Comparison of ENCODE assay signal across 10 mouse cellular contexts in the genomic region with DNA sequence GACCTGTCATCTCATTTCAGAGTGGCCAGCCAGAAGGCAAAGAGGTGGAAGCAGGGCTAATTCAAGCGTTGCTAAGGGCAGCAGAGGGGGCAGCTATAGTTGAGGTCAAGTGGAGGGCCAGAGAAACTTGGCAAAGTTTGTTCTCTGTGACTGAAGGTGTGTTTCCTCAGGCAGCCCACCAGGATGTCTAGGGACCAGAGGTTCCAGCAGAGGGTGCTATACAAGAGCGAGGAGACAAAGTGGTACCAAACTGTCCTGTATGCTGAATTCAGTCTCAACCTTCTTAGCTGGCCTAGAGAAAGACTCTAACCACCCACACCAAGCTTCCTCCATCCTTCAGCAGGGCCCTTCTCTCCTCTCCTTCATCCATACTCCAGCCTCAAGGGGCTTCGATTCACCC.
A peak's percentile ranks its signal among the peaks of the same experiment; 100 is the strongest.
DNase-seq lines count a peak whose midpoint lies in the region; ATAC-seq and TF ChIP-seq lines count a peak whose summit lies in the region.
"Had no signal": no experiment of that assay in that cellular context is flagged by ENCODE, and none has a peak within 500 bp of the region (broad histone marks: within the 10 kb centered on the region; RNA-seq: fewer than 3 reads in every experiment).

No protein-coding gene starts in this region.

- ATAC-seq in hindbrain, postnatal 0 days = no peak
- ATAC-seq in hindbrain, embryonic 16.5 days = no peak
- ATAC-seq: activated CD4-positive, CD25-positive, alpha-beta regulatory T cell, adult 4 months had no signal

- peak; percentile 70 for TF ChIP-seq CTCF in hindbrain, postnatal 0 days (IDR thresholded peaks at IDR 0.05; ENCODE audit: low read depth)
- TF ChIP-seq CTCF in spleen, adult 2 months (IDR thresholded peaks at IDR 0.05; ENCODE audit: extremely low read depth, insufficient read depth, insufficient read length, insufficient replicate concordance) = peak; percentile 30; the same call in 1 of the 2 replicates

- WGBS in hindbrain, postnatal 0 days = 36% methylated on average over 3 of the region's 3 CpGs
- 49% methylated on average over 3 of the region's 3 CpGs for WGBS in hindbrain, embryonic 16.5 days
- 40% methylated on average over 3 of the region's 3 CpGs for WGBS in spleen, adult 2 months

- TF ChIP-seq POLR2A in spleen, adult 2 months (IDR thresholded peaks at IDR 0.05; ENCODE audit: low read depth, low read length) = no peak

- H3K9ac ChIP-seq in hindbrain, postnatal 0 days (replicated peaks; ENCODE audit: low read length) = no peak overlapping the region
- H3K9ac ChIP-seq in hindbrain, embryonic 16.5 days (ENCODE audit: low read depth, low read length) = no peak overlapping the region

- peak; percentile 52 for DNase-seq in hindbrain, postnatal 0 days (ENCODE audit: low spot score)
- no peak for DNase-seq in spleen, adult 2 months (ENCODE audit: low read depth in 1 of 2, low spot score in 2 of 2)
- no peak for DNase-seq in spleen, postnatal 4 days (ENCODE audit: low spot score in 2 of 2)
- DNase-seq in brain, adult 2 months (ENCODE audit: low read depth, low spot score) = peak; percentile 60
- peak; percentile 48 for DNase-seq in thymus, postnatal 14 days
- DNase-seq in right cerebral cortex, postnatal 14 days = no peak
- no peak for DNase-seq in left cerebral cortex, adult 18-20 months (ENCODE audit: low spot score in 2 of 2)
- DNase-seq: layer of hippocampus, adult 9-11 months had no signal

- 0 out of 2 replicates have a peak, but pooled peaks cover 3% of the 10 kb centered on the region for H3K27me3 ChIP-seq in hindbrain, postnatal 0 days (ENCODE audit: insufficient read depth, low read length)
- H3K27me3 ChIP-seq in hindbrain, embryonic 16.5 days (replicated peaks; ENCODE audit: control insufficient read depth, insufficient read depth, low read length) = no peaks in the 10 kb centered on the region; the same call in none of the 2 replicates
- H3K27me3 ChIP-seq in spleen, adult 2 months (ENCODE audit: control insufficient read depth, insufficient read depth, low read length) = peaks cover 30% of the 10 kb centered on the region

- no peak overlapping the region for H3K4me2 ChIP-seq in hindbrain, postnatal 0 days (ENCODE audit: low read depth, low read length)
- no peak overlapping the region for H3K4me2 ChIP-seq in hindbrain, embryonic 16.5 days (ENCODE audit: low read length)

- H3K4me1 ChIP-seq in hindbrain, postnatal 0 days (ENCODE audit: insufficient read depth, low read length) = peaks cover 11% of the 10 kb centered on the region
- H3K4me1 ChIP-seq in hindbrain, embryonic 16.5 days (ENCODE audit: control insufficient read depth, insufficient read depth, low read depth, low read length) = peaks cover 31% of the 10 kb centered on the region
- H3K4me1 ChIP-seq in spleen, adult 2 months (ENCODE audit: control insufficient read depth, insufficient read depth, insufficient read length) = peaks cover 9% of the 10 kb centered on the region; the same call in 1 of the 2 replicates

- no peaks in the 10 kb centered on the region for H3K36me3 ChIP-seq in hindbrain, postnatal 0 days (ENCODE audit: insufficient read depth, low read length)
- H3K36me3 ChIP-seq in hindbrain, embryonic 16.5 days (ENCODE audit: control insufficient read depth, insufficient read depth, low read length) = no peaks in the 10 kb centered on the region
- H3K36me3 ChIP-seq in spleen, adult 2 months (ENCODE audit: control insufficient read depth, insufficient read depth, low read length) = no peaks in the 10 kb centered on the region

- no peak overlapping the region for H3K27ac ChIP-seq in hindbrain, postnatal 0 days
- no peak overlapping the region for H3K27ac ChIP-seq in hindbrain, embryonic 16.5 days (ENCODE audit: low read depth, low read length)
- no peak overlapping the region for H3K27ac ChIP-seq in spleen, adult 2 months (ENCODE audit: insufficient read depth, low read length)

- H3K4me3 ChIP-seq in hindbrain, postnatal 0 days (ENCODE audit: low read length) = no peak overlapping the region
- H3K4me3 ChIP-seq in hindbrain, embryonic 16.5 days (ENCODE audit: low read length) = no peak overlapping the region
- H3K4me3 ChIP-seq in spleen, adult 2 months (ENCODE audit: extremely low read depth, insufficient read depth, insufficient read length) = no peak overlapping the region

- H3K9me3 ChIP-seq in hindbrain, postnatal 0 days (ENCODE audit: low read length) = no peaks in the 10 kb centered on the region
- H3K9me3 ChIP-seq in hindbrain, embryonic 16.5 days (ENCODE audit: control insufficient read depth, low read length) = no peaks in the 10 kb centered on the region

Comparison
In these comparisons a context has a peak if more than half of its experiments do, and no peak if none do; other contexts are left out.
1. DNase-seq: peak in hindbrain, postnatal 0 days (single experiment), brain, adult 2 months (single experiment) and thymus, postnatal 14 days (single experiment); none in spleen, adult 2 months (0 of 2), spleen, postnatal 4 days (0 of 2), right cerebral cortex, postnatal 14 days (single experiment) and left cerebral cortex, adult 18-20 months (0 of 2).